9 mouse cellular contexts compared by ENCODE assay signal in the genomic region with DNA sequence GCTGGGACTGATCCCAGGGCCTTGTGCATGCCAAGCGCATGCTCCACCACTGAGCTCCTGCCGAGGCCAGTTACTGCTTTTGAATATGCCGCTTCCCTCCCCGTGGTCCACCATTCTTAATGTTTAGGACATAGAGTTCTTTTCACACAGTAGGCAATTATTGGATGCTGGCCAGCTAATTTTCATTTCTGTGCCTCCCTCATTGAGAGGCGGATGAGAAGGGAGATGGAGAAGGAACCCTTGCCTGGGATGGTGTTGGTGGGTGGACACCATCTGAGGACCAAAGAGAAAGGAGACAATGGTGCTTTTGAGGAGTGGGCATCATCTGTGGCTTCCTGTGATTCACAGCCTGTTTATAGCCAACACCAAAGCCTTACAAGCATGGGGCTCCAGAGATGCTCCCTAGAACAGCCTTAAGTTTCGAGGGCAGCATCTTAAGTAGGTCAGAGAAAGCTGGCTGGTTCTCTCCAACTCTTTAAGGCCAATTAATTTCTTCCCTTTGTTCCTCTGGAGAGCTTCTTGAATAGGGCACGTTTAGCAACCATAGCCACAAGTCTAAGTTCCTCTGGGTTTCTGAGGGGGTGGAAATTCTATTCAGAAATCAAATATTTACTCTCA. TPM values are rescaled to one million over a fixed set of nuclear protein-coding genes. Genes with fewer than 3 reads are reported as not detected.
DNase-seq lines count a peak whose midpoint lies in the region; ATAC-seq lines count a peak whose summit lies in the region.
"Had no signal": no experiment of that assay in that cellular context is flagged by ENCODE, and none has a peak within 500 bp of the region (broad histone marks: within the 10 kb centered on the region; RNA-seq: fewer than 3 reads in every experiment).

No protein-coding gene starts in this region.

- no peak overlapping the region for H3K4me2 ChIP-seq in neural tube, embryonic 11.5 days (ENCODE audit: low read depth)

- H3K36me3 ChIP-seq in neural tube, embryonic 11.5 days (ENCODE audit: control insufficient read depth, insufficient read depth, low read length), result no peaks in the 10 kb centered on the region
- no peaks in the 10 kb centered on the region for H3K36me3 ChIP-seq in forebrain, embryonic 10.5 days (replicated peaks)

- DNase-seq in neural tube, embryonic 11.5 days (ENCODE audit: low spot score), result peak; percentile 36
- DNase-seq in neural tube, embryonic 10.5 days (ENCODE audit: extremely low spot score, low spot score), result no peak
- peak; percentile 18 for DNase-seq in forebrain, embryonic 10.5 days (ENCODE audit: extremely low spot score, low spot score)
- DNase-seq in layer of hippocampus, postnatal 14 days (ENCODE audit: low spot score in 2 of 2), result peak; percentile 52 to 87
- DNase-seq in retina, postnatal 1 day, result peak; percentile 31
- DNase-seq in liver, result no peak
- no peak for DNase-seq in thymus, postnatal 4 days

- no peak overlapping the region for H3K9ac ChIP-seq in neural tube, embryonic 11.5 days (ENCODE audit: low read length)

- H3K4me1 ChIP-seq in neural tube, embryonic 11.5 days (ENCODE audit: control insufficient read depth, insufficient read depth, low read length), result no peaks in the 10 kb centered on the region
- H3K4me1 ChIP-seq in forebrain, embryonic 10.5 days, result peaks cover 34% of the 10 kb centered on the region

- H3K27me3 ChIP-seq in neural tube, embryonic 11.5 days (ENCODE audit: control insufficient read depth, insufficient read depth, low read length), result no peaks in the 10 kb centered on the region
- H3K27me3 ChIP-seq in forebrain, embryonic 10.5 days (ENCODE audit: poor library complexity, severe bottlenecking), result no peaks in the 10 kb centered on the region

- H3K9me3 ChIP-seq in neural tube, embryonic 11.5 days (ENCODE audit: control insufficient read depth, low read length), result no peaks in the 10 kb centered on the region
- no peaks in the 10 kb centered on the region for H3K9me3 ChIP-seq in forebrain, embryonic 10.5 days

- peak; percentile 74 for ATAC-seq in neural tube, embryonic 11.5 days (ENCODE audit: insufficient read depth, low FRiP score, low TSS enrichment)

- H3K27ac ChIP-seq in neural tube, embryonic 11.5 days (ENCODE audit: low read depth, low read length), result peak overlapping the region; percentile 65; the same call in 1 of the 2 replicates
- H3K27ac ChIP-seq in forebrain, embryonic 10.5 days, result peak overlapping the region; percentile 90

- 58% methylated on average over 7 of the region's 7 CpGs for WGBS in neural tube, embryonic 11.5 days
- 70% methylated on average over 7 of the region's 7 CpGs for WGBS in forebrain, embryonic 10.5 days

- H3K4me3 ChIP-seq in neural tube, embryonic 11.5 days (ENCODE audit: low read depth, low read length), result no peak overlapping the region
- peak overlapping the region; percentile 15; the same call in 1 of the 2 replicates for H3K4me3 ChIP-seq in forebrain, embryonic 10.5 days

RNA-seq across cellular contexts. Expression of a gene that starts 8.3 kb away (rescaled TPM):
- polyA plus RNA-seq in neural tube, embryonic 11.5 days (2014; fragmentation: Nextera tagmentation; extraction: Ambion mirVana), result not detected in 2 replicates
- 0.07 TPM in 1 of 2 replicates, not detected in the other for polyA plus RNA-seq in forebrain, embryonic 10.5 days (2016; fragmentation: Nextera tagmentation; extraction: Ambion mirVana)
- total RNA-seq in layer of hippocampus, postnatal 14 days (2021), result 10 to 100 TPM; 77.2 to 81.9 TPM
- polyA plus RNA-seq: liver, embryonic 16.5 days; spleen, adult 2 months had no signal

RNA-seq across cellular contexts. Expression of a gene that starts 10.6 kb away (rescaled TPM):
- polyA plus RNA-seq in neural tube, embryonic 11.5 days (2014; fragmentation: Nextera tagmentation; extraction: Ambion mirVana), result 6.7 and 7.7 TPM in 2 replicates
- 12.6 and 13.4 TPM in 2 replicates for polyA plus RNA-seq in forebrain, embryonic 10.5 days (2016; fragmentation: Nextera tagmentation; extraction: Ambion mirVana)
- total RNA-seq in layer of hippocampus, postnatal 14 days (2021), result 1 to 10 TPM; 2.2 to 2.7 TPM

RNA-seq across cellular contexts. Expression of a gene that starts 42.9 kb away (rescaled TPM):
- 6.7 and 11.6 TPM in 2 replicates for polyA plus RNA-seq in neural tube, embryonic 11.5 days (2014; fragmentation: Nextera tagmentation; extraction: Ambion mirVana)
- 4.8 and 6.8 TPM in 2 replicates for polyA plus RNA-seq in forebrain, embryonic 10.5 days (2016; fragmentation: Nextera tagmentation; extraction: Ambion mirVana)
- 1 to 10 TPM; 7.6 to 9.9 TPM for total RNA-seq in layer of hippocampus, postnatal 14 days (2021)

Comparison
In these comparisons a context has a peak if more than half of its experiments do, and no peak if none do; other contexts are left out.
1. DNase-seq: peak in neural tube, embryonic 11.5 days (single experiment), forebrain, embryonic 10.5 days (single experiment), layer of hippocampus, postnatal 14 days (2 of 2) and retina, postnatal 1 day (single experiment); none in neural tube, embryonic 10.5 days (single experiment), liver (single experiment) and thymus, postnatal 4 days (single experiment).